11 mouse cellular contexts compared by ENCODE assay signal in genomic region chr11:40715524-40715923, GRCm38 (mm10). TPM values are rescaled to one million over a fixed set of nuclear protein-coding genes. Genes with fewer than 3 reads are reported as not detected.
DNase-seq lines count a peak whose midpoint lies in the region; ATAC-seq and TF ChIP-seq lines count a peak whose summit lies in the region.
"Had no signal": no experiment of that assay in that cellular context is flagged by ENCODE, and none has a peak within 500 bp of the region (broad histone marks: within the 10 kb centered on the region; RNA-seq: fewer than 3 reads in every experiment).

No protein-coding gene starts in this region.

- no peak for TF ChIP-seq EP300 in stomach, postnatal 0 days (optimal IDR thresholded peaks at IDR 0.05)

- no peak overlapping the region for H3K9ac ChIP-seq in stomach, postnatal 0 days (ENCODE audit: low read length)
- H3K9ac ChIP-seq: hindbrain, embryonic 15.5 days had no signal

- peak; percentile 51 for TF ChIP-seq CTCF in layer of hippocampus, adult 2 months (conservative IDR thresholded peaks at IDR 0.05)
- TF ChIP-seq CTCF in stomach, postnatal 0 days (IDR thresholded peaks at IDR 0.05; ENCODE audit: low read depth), result peak; percentile 49

- H3K27ac ChIP-seq in layer of hippocampus, adult 2 months, result no peak overlapping the region
- H3K27ac ChIP-seq in stomach, postnatal 0 days (replicated peaks), result no peak overlapping the region
- H3K27ac ChIP-seq: hindbrain, embryonic 15.5 days; macrophage had no signal

- no peaks in the 10 kb centered on the region for H3K4me1 ChIP-seq in stomach, postnatal 0 days (replicated peaks; ENCODE audit: control insufficient read depth, insufficient read depth)
- H3K4me1 ChIP-seq: hindbrain, embryonic 15.5 days had no signal

- peaks cover 8% of the 10 kb centered on the region; the same call in 1 of the 2 replicates for H3K36me3 ChIP-seq in stomach, postnatal 0 days (ENCODE audit: control insufficient read depth, insufficient read depth, low read length)
- H3K36me3 ChIP-seq: hindbrain, embryonic 15.5 days had no signal

- peak in 1 of 2 experiments; percentile 1 for DNase-seq in layer of hippocampus, adult 2 months (ENCODE audit: low spot score in 2 of 2)
- no peak for DNase-seq in layer of hippocampus, postnatal 14 days (ENCODE audit: low spot score in 2 of 2)
- DNase-seq in thymus, postnatal 4 days, result peak; percentile 18
- no peak for DNase-seq in thymus, postnatal 36 days
- peak; percentile 67 for DNase-seq in ZHBTc4 (ENCODE audit: low read depth, low spot score)
- peak; percentile 16 for DNase-seq in stomach, postnatal 0 days (ENCODE audit: low spot score)
- DNase-seq in cerebellum, adult 9-11 months, result no peak
- DNase-seq in left cerebral cortex, postnatal 36 days (ENCODE audit: low spot score in 2 of 2), result no peak
- DNase-seq: kidney, postnatal 10 days had no signal

- H3K27me3 ChIP-seq in stomach, postnatal 0 days (ENCODE audit: control insufficient read depth, insufficient read depth, low read length), result no peaks in the 10 kb centered on the region
- H3K27me3 ChIP-seq: hindbrain, embryonic 15.5 days had no signal

- no peaks in the 10 kb centered on the region for H3K9me3 ChIP-seq in stomach, postnatal 0 days (ENCODE audit: control insufficient read depth, low read length)
- H3K9me3 ChIP-seq: hindbrain, embryonic 15.5 days had no signal

- ATAC-seq in stomach, postnatal 0 days (ENCODE audit: low FRiP score, low TSS enrichment), result no peak

- H3K4me2 ChIP-seq in stomach, postnatal 0 days (replicated peaks; ENCODE audit: low read depth), result no peak overlapping the region
- H3K4me2 ChIP-seq: hindbrain, embryonic 15.5 days had no signal

- no peak overlapping the region for H3K4me3 ChIP-seq in layer of hippocampus, adult 2 months
- no peak overlapping the region for H3K4me3 ChIP-seq in stomach, postnatal 0 days (ENCODE audit: low read depth, low read length)
- H3K4me3 ChIP-seq: hindbrain, embryonic 15.5 days had no signal

- intact Hi-C loops in left cerebral cortex, postnatal 36 days (cut with DNase I), result no loop called here

- WGBS in stomach, postnatal 0 days, result 91% methylated on average over 5 of the region's 5 CpGs

RNA-seq across cellular contexts. Expression of gene Hmmr, which starts 17.7 kb away (rescaled TPM):
- under 1 TPM; 0.20 to 0.51 TPM for total RNA-seq in layer of hippocampus, adult 2 months (2021)
- 1 to 10 TPM in 1 of 2 experiments, under 1 TPM in 1; 0.88 to 1.7 TPM for total RNA-seq in layer of hippocampus, postnatal 14 days (2021)
- 7.9 and 11.5 TPM in 2 replicates for polyA plus RNA-seq in stomach, postnatal 0 days (2015; fragmentation: Nextera tagmentation; extraction: Ambion mirVana)
- under 1 TPM; 0.74 to 0.82 TPM for total RNA-seq in left cerebral cortex, postnatal 36 days (2021)

RNA-seq across cellular contexts. Expression of gene Nudcd2, which starts 17.9 kb away (rescaled TPM):
- 10 to 100 TPM; 16.1 to 25.0 TPM for total RNA-seq in layer of hippocampus, adult 2 months (2021)
- 10 to 100 TPM; 18.6 to 26.1 TPM for total RNA-seq in layer of hippocampus, postnatal 14 days (2021)
- 79.8 and 83.1 TPM in 2 replicates for polyA plus RNA-seq in stomach, postnatal 0 days (2015; fragmentation: Nextera tagmentation; extraction: Ambion mirVana)
- 10 to 100 TPM; 18.1 to 21.3 TPM for total RNA-seq in left cerebral cortex, postnatal 36 days (2021)

RNA-seq across cellular contexts. Expression of gene Mat2b, which starts 20.5 kb away (rescaled TPM):
- 100 to 1,000 TPM; 125 to 128 TPM for total RNA-seq in layer of hippocampus, adult 2 months (2021)
- 100 to 1,000 TPM; 104 to 105 TPM for total RNA-seq in layer of hippocampus, postnatal 14 days (2021)
- 87.4 and 87.9 TPM in 2 replicates for polyA plus RNA-seq in stomach, postnatal 0 days (2015; fragmentation: Nextera tagmentation; extraction: Ambion mirVana)
- total RNA-seq in left cerebral cortex, postnatal 36 days (2021), result 100 to 1,000 TPM; 160 to 179 TPM

RNA-seq across cellular contexts. Expression of gene Ccng1, which starts 39.6 kb away (rescaled TPM):
- total RNA-seq in layer of hippocampus, adult 2 months (2021), result 10 to 100 TPM; 63.0 to 63.2 TPM
- total RNA-seq in layer of hippocampus, postnatal 14 days (2021), result 10 to 100 TPM; 54.0 to 56.1 TPM
- polyA plus RNA-seq in stomach, postnatal 0 days (2015; fragmentation: Nextera tagmentation; extraction: Ambion mirVana), result 32.1 and 33.5 TPM in 2 replicates
- 10 to 100 TPM; 61.7 to 70.4 TPM for total RNA-seq in left cerebral cortex, postnatal 36 days (2021)

Comparison
In these comparisons a context has a peak if more than half of its experiments do, and no peak if none do; other contexts are left out.
1. DNase-seq: peak in thymus, postnatal 4 days (single experiment), ZHBTc4 (single experiment) and stomach, postnatal 0 days (single experiment); none in layer of hippocampus, postnatal 14 days (0 of 2), thymus, postnatal 36 days (0 of 2), cerebellum, adult 9-11 months (single experiment) and left cerebral cortex, postnatal 36 days (0 of 2).